Mouse (Mus musculus) MEL (cell line): ENCODE measurements around the gene Sfrp4.

ENCODE experiments used
- CTCF ChIP-seq, 3 experiments: IDR thresholded peaks in 2 of 3; conservative IDR thresholded peaks in 1 of 3; 2 replicates each; pipeline ENCODE4 v1.5.1; 2011 to 2012; ENCODE audit warnings: low read length in 3 of 3, low read depth in 2 of 3, mild to moderate bottlenecking in 2 of 3, improper control_type of control experiment in 1 of 3, inconsistent platforms in 1 of 3, mixed read lengths in 1 of 3, moderate library complexity in 1 of 3; ENCODE audit not compliant: control insufficient read depth in 1 of 3, insufficient read depth in 1 of 3, poor library complexity in 1 of 3, severe bottlenecking in 1 of 3
- HCFC1 ChIP-seq: IDR thresholded peaks from 2 replicates; pipeline ENCODE4 v1.6.1; 2012; ENCODE audit warnings: low read depth, mild to moderate bottlenecking, inconsistent platforms, low read length, improper control_type of control experiment, moderate library complexity
- POLR2A ChIP-seq, 2 experiments: IDR thresholded peaks; 2 replicates each; pipeline ENCODE4 v1.6.1; 2011 to 2012; ENCODE audit warnings: low read length in 2 of 2, mild to moderate bottlenecking in 2 of 2, control low read depth in 1 of 2, improper control_type of control experiment in 1 of 2, low read depth in 1 of 2, moderate library complexity in 1 of 2; ENCODE audit not compliant: control insufficient read depth in 1 of 2, insufficient read depth in 1 of 2, poor library complexity in 1 of 2

DNA sequence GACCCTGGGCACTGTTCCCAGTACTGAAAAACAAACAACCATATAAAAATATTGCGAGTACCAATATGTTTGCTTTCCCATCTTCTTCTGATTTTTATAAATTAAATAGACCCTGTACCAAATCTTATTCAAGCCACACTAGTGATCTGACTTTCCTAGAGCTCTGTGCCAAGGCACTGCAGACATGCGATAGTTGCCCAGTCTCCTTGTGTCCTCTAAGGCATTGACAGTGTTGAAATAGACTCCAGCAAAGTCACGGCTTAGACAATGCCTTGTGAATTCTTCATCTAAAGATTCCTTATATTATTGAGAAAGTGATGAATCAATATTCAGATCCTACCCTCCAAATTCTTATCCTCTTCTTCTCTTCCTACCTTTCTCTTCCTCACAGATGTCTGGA is 51.1 kb downstream of the Sfrp4 start:
- no peak for TF ChIP-seq POLR2A (IDR thresholded peaks at IDR 0.05; ENCODE audit: control insufficient read depth in 1 of 2, insufficient read depth in 1 of 2, low read depth in 1 of 2, low read length in 2 of 2, poor library complexity in 1 of 2)
- no peak for TF ChIP-seq CTCF (IDR thresholded peaks at IDR 0.05 in 2 of 3, conservative IDR thresholded peaks at IDR 0.05 in 1 of 3; ENCODE audit: control insufficient read depth in 1 of 3, insufficient read depth in 1 of 3, low read depth in 2 of 3, low read length in 3 of 3, poor library complexity in 1 of 3, severe bottlenecking in 1 of 3)
- no peak for TF ChIP-seq HCFC1
